Mouse (Mus musculus) gastrocnemius, adult 8-10 months (tissue): ENCODE measurements around the gene Flvcr2. TPM values are rescaled to one million over a fixed set of nuclear protein-coding genes. Genes with fewer than 3 reads are reported as not detected.

Experiments used
- DNase-seq, 2 experiments: peaks; one replicate each; pipeline ENCODE4 v3.0.0; 2022; ENCODE audit warnings: low spot score in 2 of 2
- microRNA-seq: library from miRNA; unstranded; fragments of <30 nt; microRNA quantifications from one replicate; pipeline ENCODE4 v1.2.0, GENCODE M21; 2022
- total RNA-seq, 4 experiments: library from RNA; stranded (reverse); gene quantifications; 2 replicates each; pipeline ENCODE4 v1.2.4; 2022

The Flvcr2 gene
- total RNA-seq, 4 experiments from 2014 or later = 0.24 to 0.75 (median 0.50) TPM

- no peak for DNase-seq
Observed at GRCm38 (mm10) chr12:85854271-85854670, 107.9 kb downstream of the Flvcr2 start.

GRCm38 (mm10) chr12:85857300-85857699, 111.0 kb downstream of the Flvcr2 start:
- DNase-seq = no peak

- no peak for DNase-seq
Observed at GRCm38 (mm10) chr12:85859111-85859510, 112.8 kb downstream of the Flvcr2 start.

DNA sequence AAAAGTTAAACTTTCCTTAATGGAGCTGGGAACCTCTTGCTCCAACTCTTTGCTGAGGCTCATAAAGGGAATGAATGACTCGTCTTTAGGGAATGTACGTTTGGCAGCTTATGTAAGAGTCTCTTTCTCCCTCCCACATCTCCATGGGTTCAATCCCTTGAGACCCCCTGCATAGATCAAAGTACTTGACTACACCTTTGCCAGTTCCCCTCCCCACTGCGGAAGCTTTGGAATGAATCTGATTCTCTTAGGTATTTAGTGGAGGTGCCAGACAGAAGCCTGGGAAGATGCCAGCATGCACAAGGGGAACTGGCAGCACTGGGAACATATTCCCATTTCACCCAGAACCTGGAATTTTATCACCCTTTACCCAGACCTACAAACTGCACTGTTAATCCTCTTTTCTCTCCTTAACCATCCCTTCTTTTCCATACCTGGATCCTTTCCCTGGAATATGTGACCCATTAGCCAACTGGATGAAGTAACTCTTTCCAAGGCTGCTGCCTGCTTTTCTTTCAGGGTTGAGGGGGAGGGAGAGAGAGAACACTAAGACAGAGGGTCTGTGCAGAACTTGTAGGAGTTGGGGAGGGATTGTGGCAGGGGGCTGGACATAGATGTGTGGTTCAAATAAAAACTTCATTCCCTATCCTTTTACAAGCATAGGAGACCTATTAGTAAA, 113.3 kb downstream of the Flvcr2 start:
- no peak for DNase-seq

- no peak for DNase-seq
Observed at GRCm38 (mm10) chr12:85862514-85862913, 116.2 kb downstream of the Flvcr2 start.

Small RNAs within 50 kb of the gene (microRNA-seq; reads per million reads assigned to microRNA genes)
- not detected for gene Gm47285

Other genes with a start within 250 kb of the Flvcr2 start
- 1 to 10 TPM; 3.0 to 4.5 (median 3.8) TPM for gene Jdp2, start 147.5 kb upstream of the Flvcr2 start, total RNA-seq
- not detected for gene Batf, start 59.9 kb upstream of the Flvcr2 start, total RNA-seq
- gene Erg28, start 78.0 kb downstream of the Flvcr2 start, total RNA-seq = 1 to 10 TPM; 1.5 to 4.5 (median 3.4) TPM
- 1 to 10 TPM; 4.6 to 6.3 (median 5.7) TPM for gene Ttll5, start 78.1 kb downstream of the Flvcr2 start, total RNA-seq